Mouse (Mus musculus) heart, postnatal 14 days (tissue): ENCODE results near the gene Tmem236. TPM values are rescaled to one million over a fixed set of nuclear protein-coding genes. Genes with fewer than 3 reads are reported as not detected.

Source experiments
- DNase-seq, 2 experiments: peaks; one replicate each; pipeline ENCODE4 v3.0.0; 2021 to 2022
- intact Hi-C: fragments of 180-260 bp; cut with DNase I; formaldehyde crosslinking; loops from one replicate; pipeline ENCODE4 v1.15.1; 2025
- long read RNA-seq, 2 experiments: library from polyadenylated mRNA; stranded (forward); transcript quantifications; one replicate each; pipeline ENCODE4 v2.0.0; 2021
- total RNA-seq, 2 experiments: library from RNA; stranded (reverse); gene quantifications; 2 replicates each; pipeline ENCODE4 v1.2.3; 2021

Gene Tmem236
- under 1 TPM in 1 of 2 experiments, not detected in 1; 0.07 TPM for total RNA-seq
- long read RNA-seq, experiment 1 = 0 reads
- long read RNA-seq, experiment 2 = 0 reads

DNA sequence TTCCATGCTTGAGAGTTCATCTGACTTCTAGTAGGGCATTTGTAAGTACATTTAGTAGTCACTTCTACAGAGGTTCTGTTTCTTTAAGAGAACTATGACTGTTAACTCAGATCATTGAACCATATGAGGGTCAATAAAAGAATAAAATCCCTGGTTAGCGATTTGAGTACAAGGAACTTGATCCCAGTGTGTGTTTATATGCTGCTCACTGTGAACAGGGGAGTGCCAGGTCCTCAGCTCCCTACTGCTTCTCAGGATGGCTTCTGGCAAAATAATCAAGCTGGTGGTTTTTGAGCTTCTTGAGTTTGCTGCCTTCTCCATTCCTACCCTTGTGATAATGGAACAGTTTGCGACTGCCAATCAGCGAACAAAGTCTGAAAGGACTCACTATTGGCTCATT lies at the start of gene Tmem236:
Gene Tmem236, plus strand, starts transcription at position 190 of the 400 bp plus-strand sequence.
- no peak for DNase-seq
- intact Hi-C loops = no loop called here

- DNase-seq = no peak
- intact Hi-C loops = no loop called here
These were observed 47.9 kb upstream of the Tmem236 start for GRCm38 (mm10) chr2:14126387-14126786.

DNA sequence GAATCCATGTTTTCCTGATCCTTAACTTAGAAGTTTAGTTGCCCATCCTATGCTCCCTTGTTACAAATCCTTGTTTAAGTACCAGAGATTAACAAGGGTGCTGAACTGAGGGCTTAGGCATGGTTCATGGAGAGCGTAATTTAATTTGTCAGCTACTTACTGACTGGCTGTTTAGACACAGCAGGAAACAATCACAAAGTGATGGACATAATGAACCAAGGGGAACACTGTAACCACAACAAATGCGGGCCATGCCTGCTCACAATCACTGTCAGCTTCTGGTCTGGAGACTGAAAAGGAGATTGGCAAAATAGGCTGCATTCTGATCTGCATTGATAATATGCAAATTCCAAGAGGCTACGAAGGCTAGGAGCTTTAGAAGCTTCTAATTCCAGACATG lies 46.7 kb upstream of the Tmem236 start:
- no peak for DNase-seq
- intact Hi-C loops = no loop called here

GRCm38 (mm10) chr2:14130641-14131339 lies 43.5 kb upstream of the Tmem236 start:
- no peak for DNase-seq
- intact Hi-C loops = no loop called here

- intact Hi-C loops = no loop called here
- DNase-seq = no peak
These were observed 41.6 kb upstream of the Tmem236 start for GRCm38 (mm10) chr2:14132468-14133326.

GRCm38 (mm10) chr2:14136906-14137305 lies 37.4 kb upstream of the Tmem236 start:
- intact Hi-C loops = no loop called here
- peak; percentile 15 to 28 for DNase-seq

DNA sequence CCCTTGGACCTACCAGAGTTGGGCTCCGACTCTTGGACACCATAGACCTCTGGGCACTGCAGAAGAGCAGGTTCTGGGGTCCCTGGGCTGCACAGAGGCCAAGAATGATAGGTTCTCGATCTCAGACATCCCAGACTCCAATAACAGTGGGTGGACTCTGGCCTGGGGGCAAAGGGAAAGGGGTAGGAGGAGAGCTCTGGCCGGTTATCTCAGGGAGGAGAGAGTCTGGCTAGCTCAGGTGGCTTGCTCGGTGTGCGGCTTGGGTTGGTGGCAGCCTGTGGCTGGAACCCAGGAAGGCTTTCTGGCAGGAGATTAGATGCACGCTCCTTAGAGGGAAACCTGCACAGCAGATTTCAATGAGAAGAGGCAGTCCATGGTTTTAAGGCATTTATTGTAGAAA lies 34.7 kb upstream of the Tmem236 start:
- intact Hi-C loops = no loop called here
- DNase-seq = no peak

DNA sequence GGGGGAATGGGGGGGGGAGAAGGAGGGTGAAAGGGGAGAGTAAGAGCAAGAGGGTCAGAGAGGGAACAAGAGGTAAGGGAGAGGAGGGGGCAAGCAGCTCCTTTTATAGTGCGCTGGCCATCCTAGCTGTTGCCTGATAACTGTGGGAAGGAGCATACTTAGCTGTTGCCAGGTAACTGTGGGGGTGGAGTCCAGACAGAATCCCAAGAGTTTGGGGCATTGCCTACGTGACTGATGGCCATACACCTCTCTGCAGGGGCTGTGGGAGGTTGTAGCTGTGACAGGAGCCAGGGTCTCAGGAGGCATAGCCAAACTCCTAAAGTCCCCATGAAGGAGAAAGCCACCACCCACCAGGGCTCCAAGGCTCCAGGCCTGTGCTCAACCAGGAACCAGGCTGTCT lies 34.3 kb upstream of the Tmem236 start:
- DNase-seq = no peak
- intact Hi-C loops = loop anchor here (10.0 kb wide), 1 partner anchor 95 kb away; no protein-coding TSS in a partner anchor

- intact Hi-C loops = loop anchor here (10.0 kb wide), 1 partner anchor 101 kb away; no protein-coding TSS in a partner anchor
- DNase-seq = peak; percentile 41 to 56
These were observed 29.0 kb upstream of the Tmem236 start for GRCm38 (mm10) chr2:14145311-14145710.

DNA sequence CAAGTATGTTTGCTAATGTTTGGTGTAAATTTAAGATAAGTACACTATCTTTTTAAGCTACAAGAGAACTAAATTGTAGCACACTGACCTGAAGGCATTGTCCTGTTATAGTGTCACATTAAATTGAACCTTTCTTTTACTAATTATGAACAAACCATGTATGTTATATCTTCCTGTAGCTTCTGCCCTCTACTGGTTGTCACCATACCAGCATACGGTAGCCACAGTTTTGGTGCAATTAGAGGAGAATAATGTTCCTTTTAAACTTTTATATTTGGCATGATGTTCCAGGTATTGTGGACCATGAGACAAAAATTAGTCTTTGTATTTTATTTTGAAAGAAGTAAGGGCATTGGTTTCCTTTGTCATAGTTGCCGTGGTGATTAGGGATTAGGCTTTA lies 27.4 kb upstream of the Tmem236 start:
- no peak for DNase-seq
- intact Hi-C loops = loop anchor here (10.0 kb wide), 1 partner anchor 102 kb away; no protein-coding TSS in a partner anchor

GRCm38 (mm10) chr2:14150829-14151228 lies 23.5 kb upstream of the Tmem236 start:
- intact Hi-C loops = no loop called here
- DNase-seq = no peak

- DNase-seq = no peak
- intact Hi-C loops = no loop called here
These were observed 22.5 kb upstream of the Tmem236 start for GRCm38 (mm10) chr2:14151854-14152253.

GRCm38 (mm10) chr2:14159047-14159446 lies 15.3 kb upstream of the Tmem236 start:
- intact Hi-C loops = loop anchor here (5.0 kb wide), 1 partner anchor 543 kb away; no protein-coding TSS in a partner anchor
- DNase-seq = no peak

GRCm38 (mm10) chr2:14159756-14160155 lies 14.6 kb upstream of the Tmem236 start:
- DNase-seq = no peak
- intact Hi-C loops = loop anchor here (5.0 to 10.0 kb wide), 3 partner anchors 133 to 885 kb away; partner anchors contain the start of gene Rsu1

- DNase-seq = peak in 1 of 2 experiments; percentile 15
- intact Hi-C loops = loop anchor here (5.0 to 10.0 kb wide), 2 partner anchors 128 to 890 kb away; partner anchors contain the start of gene Rsu1
These were observed 9.8 kb upstream of the Tmem236 start for GRCm38 (mm10) chr2:14164459-14165030.

GRCm38 (mm10) chr2:14165066-14165465 lies 9.3 kb upstream of the Tmem236 start:
- intact Hi-C loops = loop anchor here (10.0 kb wide), 1 partner anchor 890 kb away; the partner anchor contains the start of gene Rsu1
- no peak for DNase-seq

GRCm38 (mm10) chr2:14165618-14166344 lies 8.5 kb upstream of the Tmem236 start:
- DNase-seq = peak in 1 of 2 experiments; percentile 14
- intact Hi-C loops = loop anchor here (10.0 kb wide), 1 partner anchor 891 kb away; the partner anchor contains the start of gene Rsu1

GRCm38 (mm10) chr2:14167721-14168120 lies 6.6 kb upstream of the Tmem236 start:
- intact Hi-C loops = loop anchor here (10.0 kb wide), 1 partner anchor 893 kb away; the partner anchor contains the start of gene Rsu1
- no peak for DNase-seq

GRCm38 (mm10) chr2:14176460-14177193 lies 2.3 kb downstream of the Tmem236 start:
- intact Hi-C loops = no loop called here

More at GRCm38 (mm10) chr2:14176460-14177193, 2.3 kb downstream of the Tmem236 start:
- no peak for DNase-seq
